Mouse (Mus musculus) cerebellum, postnatal 25 days (tissue): ENCODE data around the gene Mbd3l1.

Experiments
- DNase-seq, 2 experiments: peaks; one replicate each; pipeline ENCODE4 v3.0.0; 2021; ENCODE audit warnings: mixed read lengths in 2 of 2

Mbd3l1 gene

DNA sequence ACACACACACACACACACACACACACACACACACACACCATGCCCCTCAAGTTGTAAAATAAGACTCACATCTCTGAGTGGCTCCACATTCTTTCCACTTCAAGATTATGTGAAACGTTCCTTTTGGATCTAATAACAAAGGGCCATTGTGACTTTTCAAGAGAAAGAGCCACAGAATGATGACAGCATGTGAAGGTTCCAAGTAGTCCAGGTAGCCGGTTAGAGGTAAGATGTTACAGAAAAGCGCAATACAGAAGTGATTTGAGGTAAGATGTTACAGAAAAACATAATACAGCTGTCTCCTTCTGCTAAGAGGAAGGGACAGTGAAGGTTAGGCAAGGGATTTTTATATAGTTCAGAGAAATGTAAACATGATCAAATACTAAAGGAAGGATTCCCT lies at the start of gene Mbd3l1, which contains the start of gene Zfp558:
Gene Mbd3l1, plus strand, starts transcription at position 192 of the 400 bp plus-strand sequence.
Gene Zfp558, minus strand, starts transcription at position 101 of the 400 bp plus-strand sequence.
- DNase-seq, result no peak

DNA sequence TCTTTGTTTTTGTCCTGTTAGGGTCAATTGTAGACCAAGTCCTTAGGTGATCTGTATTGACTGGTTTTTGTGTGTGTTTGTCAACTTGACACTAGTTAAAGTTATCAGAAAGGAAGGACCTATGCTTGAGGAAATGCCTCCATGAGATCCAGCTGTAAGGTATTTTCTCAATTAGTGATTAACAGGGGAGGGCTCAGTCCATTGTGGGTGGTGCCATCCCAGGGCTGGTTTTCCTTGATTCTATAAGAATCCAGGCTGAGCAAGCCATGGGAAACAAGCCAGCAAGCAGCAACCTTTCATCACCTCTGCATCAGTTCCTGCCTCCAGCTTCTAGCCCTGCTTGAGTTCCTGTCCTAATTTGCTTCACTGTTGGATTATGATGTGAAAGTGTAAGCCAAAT lies 47.8 kb upstream of the Mbd3l1 start, which contains the start of gene Mbd3l2:
Gene Mbd3l2, plus strand, starts transcription at position 301 of the 400 bp plus-strand sequence.
- DNase-seq, result no peak

DNA sequence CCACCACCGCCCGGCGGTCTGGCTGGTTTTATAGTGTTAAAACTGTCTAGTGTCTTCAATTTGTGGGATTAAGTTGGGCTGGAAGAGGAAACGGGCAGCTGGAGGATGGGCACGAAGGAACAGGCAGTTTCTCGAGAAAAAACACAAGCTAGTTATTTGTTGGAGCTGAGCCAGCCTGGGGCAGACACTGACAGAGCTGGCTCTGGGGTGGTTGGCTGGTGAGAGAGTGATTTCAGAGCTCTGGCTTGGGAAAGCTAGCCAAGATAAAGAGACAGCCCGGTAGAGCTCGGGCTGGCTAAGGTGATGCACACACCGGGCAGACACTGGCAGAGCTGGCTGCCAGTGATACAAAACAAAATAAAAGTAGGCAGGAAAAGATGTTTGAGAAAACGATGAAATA lies 46.5 kb upstream of the Mbd3l1 start:
- DNase-seq, result peak; percentile 13 to 48

DNA sequence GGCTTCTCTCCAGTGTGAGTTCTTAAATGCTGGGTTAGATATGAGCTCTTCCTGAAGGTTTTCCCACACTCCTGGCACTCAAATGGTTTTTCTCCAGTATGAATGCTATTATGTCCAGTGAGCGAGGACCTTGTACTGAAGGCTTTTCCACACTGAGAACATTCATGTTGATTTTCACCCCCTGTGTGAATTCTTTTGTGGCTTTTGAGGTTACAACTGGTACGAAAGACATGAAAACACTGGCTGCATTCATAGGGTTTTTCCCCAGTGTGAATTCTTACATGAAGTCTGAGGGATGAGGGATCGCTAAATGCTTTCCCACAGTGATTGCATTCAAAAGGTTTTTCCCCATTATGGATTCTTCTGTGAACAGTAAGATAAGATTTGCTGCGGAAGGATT lies 21.6 kb upstream of the Mbd3l1 start:
- DNase-seq, result no peak

DNA sequence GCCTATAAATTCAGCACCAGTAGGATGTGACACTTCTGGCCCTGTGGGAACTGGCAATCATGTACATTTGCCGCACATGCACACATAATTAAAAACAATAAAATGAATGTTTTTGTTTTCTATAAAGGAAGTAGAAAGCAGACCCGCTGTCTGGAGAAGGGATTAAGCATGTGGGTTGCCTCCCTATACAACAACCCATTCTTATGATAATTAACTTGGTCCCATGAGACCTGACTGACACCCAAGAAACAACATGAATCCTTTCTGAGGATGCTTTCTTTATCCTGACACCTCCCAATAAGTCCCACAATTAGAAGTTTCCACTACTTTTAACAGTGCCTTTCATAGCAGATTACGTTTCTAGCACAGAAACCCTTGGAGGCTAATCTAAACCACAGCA lies 10.8 kb upstream of the Mbd3l1 start:
- DNase-seq, result no peak

DNA sequence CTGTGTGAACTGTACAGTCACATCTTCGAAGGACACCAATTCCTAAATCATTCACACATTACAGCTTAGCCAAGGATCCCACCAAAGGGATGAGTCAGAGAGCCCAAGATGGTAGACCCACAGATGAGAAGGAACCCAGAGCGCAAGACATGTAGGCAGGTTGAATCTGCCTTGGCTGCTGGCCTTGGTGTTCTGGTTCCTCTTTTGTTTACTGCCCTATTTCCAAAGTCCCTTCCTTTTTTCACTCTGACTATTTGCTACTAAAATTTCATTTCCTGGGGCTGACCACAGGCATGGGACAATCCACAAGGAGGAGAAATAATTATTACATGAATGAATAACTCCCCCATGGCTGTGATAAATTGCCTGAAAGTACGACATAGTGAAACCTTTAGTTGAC lies 10.2 kb upstream of the Mbd3l1 start:
- DNase-seq, result no peak

DNA sequence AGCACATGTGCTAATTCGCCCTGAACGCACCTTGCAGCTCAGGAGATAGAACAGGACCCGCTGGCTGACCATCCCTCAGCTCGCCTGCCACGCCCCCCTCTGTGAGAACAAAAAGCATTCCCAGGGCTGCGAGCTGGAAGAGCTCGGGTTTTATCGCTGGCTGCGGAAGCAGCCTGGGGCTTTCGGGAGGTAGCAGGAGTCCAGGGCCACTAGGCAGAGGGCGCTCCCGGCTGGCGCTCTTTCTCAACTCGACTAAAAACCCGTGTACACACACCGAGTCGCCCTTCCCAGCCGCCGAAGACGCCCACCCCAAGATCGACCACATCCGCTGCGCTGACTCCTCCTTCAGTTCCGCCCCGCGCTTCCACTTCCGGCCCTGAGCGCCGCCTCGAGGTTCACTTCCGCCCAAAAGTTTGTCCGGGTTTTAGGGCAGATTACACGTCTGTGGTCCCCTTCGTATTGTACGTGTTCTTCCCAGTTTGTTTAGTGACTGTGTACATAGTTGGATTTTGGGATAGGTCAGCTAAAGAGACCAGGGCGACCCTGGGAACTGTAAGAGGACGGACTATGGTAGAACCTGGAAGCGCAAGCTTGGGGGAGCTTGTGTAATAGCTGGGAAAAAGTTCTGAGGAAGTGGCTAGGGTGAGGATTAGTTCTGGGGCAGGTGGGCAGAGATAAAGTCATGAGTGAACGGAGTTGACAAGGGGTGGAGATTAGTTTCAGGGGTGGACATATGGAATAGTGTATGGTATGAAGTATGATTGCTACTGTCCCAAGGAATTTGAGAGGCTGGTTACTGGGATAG lies 4.6 kb upstream of the Mbd3l1 start:
- DNase-seq, result peak; percentile 60 to 76

DNA sequence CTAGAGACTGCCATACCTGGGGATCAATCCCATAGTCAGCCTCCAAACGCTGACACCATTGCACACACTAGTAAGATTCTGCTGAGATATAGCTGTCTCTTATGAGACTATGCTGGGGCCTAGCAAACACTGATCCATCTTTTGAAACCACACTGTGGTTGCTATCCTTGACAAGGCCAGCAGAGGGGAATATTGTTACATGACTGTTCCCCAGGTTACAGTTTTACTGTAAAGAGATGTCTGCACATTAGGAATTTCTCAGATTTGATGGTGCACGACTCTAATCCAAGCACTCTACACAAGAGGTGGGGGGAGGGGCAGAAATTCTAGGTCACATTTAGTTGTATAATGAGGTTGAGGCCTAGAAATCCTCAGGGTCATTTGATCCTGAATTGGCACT lies 29.9 kb downstream of the Mbd3l1 start:
- no peak for DNase-seq
